Mouse (Mus musculus) limb, embryonic 10.5 days (tissue): ENCODE results near the gene Mavs. TPM values are rescaled to one million over a fixed set of nuclear protein-coding genes. Genes with fewer than 3 reads are reported as not detected.

Source experiments
- DNase-seq: peaks from one replicate; pipeline ENCODE4 v3.0.0-alpha.2; 2017; ENCODE audit warnings: low spot score
- H3K27ac ChIP-seq: fragments of 300-500 bp; sonication (generic); 2 replicates; pipeline ENCODE4 v1.5.1; 2016; ENCODE audit warnings: mild to moderate bottlenecking
- H3K27me3 ChIP-seq: fragments of 300-500 bp; sonication (generic); 2 replicates; pipeline ENCODE4 v1.6.1; 2016; ENCODE audit warnings: low read depth, mild to moderate bottlenecking; ENCODE audit not compliant: poor library complexity, severe bottlenecking
- H3K36me3 ChIP-seq: fragments of 300-500 bp; sonication (generic); 2 replicates; pipeline ENCODE4 v1.6.1; 2016; ENCODE audit warnings: mild to moderate bottlenecking, moderate library complexity
- H3K4me1 ChIP-seq: fragments of 300-500 bp; sonication (generic); 2 replicates; pipeline ENCODE4 v1.6.1; 2016
- H3K4me3 ChIP-seq: fragments of 300-500 bp; sonication (generic); 2 replicates; pipeline ENCODE4 v1.5.1; 2016; ENCODE audit warnings: mild to moderate bottlenecking, moderate library complexity
- H3K9me3 ChIP-seq: fragments of 300-500 bp; sonication (generic); replicated peaks from 2 replicates; pipeline ENCODE4 v1.6.1; 2016; ENCODE audit warnings: mild to moderate bottlenecking
- WGBS: fragments of 180-500 bp; shearing (Covaris S2); methylation state at CpG from one replicate; pipeline ENCODE4 v1.1.7; 2016; 5-methylcytosine and 5-hydroxymethylcytosine counted together
- microRNA-seq: library from miRNA; unstranded; fragments of <30 nt; microRNA quantifications from one replicate; pipeline ENCODE4, GENCODE M21; 2017
- polyA plus RNA-seq: library from polyadenylated mRNA; unstranded; fragments of >200 nt; fragmentation: Nextera tagmentation; extraction: Ambion mirVana; gene quantifications from 2 replicates; pipeline ENCODE4 v1.2.1, GENCODE M21; 2016

Gene Mavs
- polyA plus RNA-seq, 1 experiment from 2014 or later, result 21.5 TPM

- H3K27me3 ChIP-seq, result no peaks in the 10 kb centered on the region
- H3K4me3 ChIP-seq, result no peak overlapping the region
- no peaks in the 10 kb centered on the region for H3K4me1 ChIP-seq
- no peaks in the 10 kb centered on the region for H3K9me3 ChIP-seq
- DNase-seq, result no peak
- peaks cover 96% of the 10 kb centered on the region for H3K36me3 ChIP-seq
- H3K27ac ChIP-seq, result no peak overlapping the region
Observed at GRCm38 (mm10) chr2:131290669-131291068, 56.8 kb downstream of the Mavs start.

GRCm38 (mm10) chr2:131296746-131297261 is 62.9 kb downstream of the Mavs start:
- WGBS, result 95% methylated on average over 2 of the region's 2 CpGs
- no peak overlapping the region for H3K27ac ChIP-seq
- H3K27me3 ChIP-seq, result no peaks in the 10 kb centered on the region
- DNase-seq, result no peak
- H3K4me3 ChIP-seq, result no peak overlapping the region
- H3K4me1 ChIP-seq, result no peaks in the 10 kb centered on the region
- peaks cover 92% of the 10 kb centered on the region for H3K36me3 ChIP-seq
- H3K9me3 ChIP-seq, result no peaks in the 10 kb centered on the region

Small RNA genes lying within 50 kb of the gene (microRNA-seq; reads per million reads assigned to microRNA genes)
- gene Mir103-2, result 104 reads per million, percentile 48 among the genes with 10 or more reads in this experiment

Other genes with a start within 250 kb of the Mavs start
- gene Gfra4, start 191.0 kb upstream of the Mavs start, polyA plus RNA-seq, result 7.1 and 10.1 TPM in 2 replicates
- gene Adam33, start 170.2 kb upstream of the Mavs start, polyA plus RNA-seq, result 0.38 and 0.48 TPM in 2 replicates
- 0.09 and 0.10 TPM in 2 replicates for gene Siglec1, start 147.3 kb upstream of the Mavs start, polyA plus RNA-seq
- 14.8 and 19.7 TPM in 2 replicates for gene Hspa12b, start 106.8 kb upstream of the Mavs start, polyA plus RNA-seq
- gene Gm11037, start 100.6 kb upstream of the Mavs start, polyA plus RNA-seq, result not detected in 2 replicates
- 87.5 and 97.4 TPM in 2 replicates for gene 1700037H04Rik, start 74.0 kb upstream of the Mavs start, polyA plus RNA-seq
- 7.7 and 8.9 TPM in 2 replicates for gene Cenpb, start 54.0 kb upstream of the Mavs start, polyA plus RNA-seq
- gene Cdc25b, start 47.1 kb upstream of the Mavs start, polyA plus RNA-seq, result 40.8 and 47.4 TPM in 2 replicates
- 1.7 and 3.4 TPM in 2 replicates for gene Spef1, start 46.8 kb upstream of the Mavs start, polyA plus RNA-seq
- gene Ap5s1, start 27.0 kb upstream of the Mavs start, polyA plus RNA-seq, result 18.9 and 22.6 TPM in 2 replicates
- 45.0 and 46.3 TPM in 2 replicates for gene Pank2, start 28.4 kb downstream of the Mavs start, polyA plus RNA-seq
- gene Rnf24, start 118.8 kb downstream of the Mavs start, polyA plus RNA-seq, result 8.1 and 9.7 TPM in 2 replicates